Mouse (Mus musculus) bone marrow, adult 2 months (tissue): Measurements from ENCODE around the gene Cbx7.

Experiments
- CTCF ChIP-seq: fragments of 200-500 bp; IDR thresholded peaks from 2 replicates; pipeline ENCODE4 v1.5.1; 2011; ENCODE audit warnings: low read length, control low read depth; ENCODE audit not compliant: control insufficient read depth, insufficient read depth
- POLR2A ChIP-seq: fragments of 200-500 bp; IDR thresholded peaks from 2 replicates; pipeline ENCODE4 v1.6.1; 2011; ENCODE audit warnings: low read depth, mild to moderate bottlenecking, control low read depth, low read length, borderline replicate concordance; ENCODE audit not compliant: control insufficient read depth

GRCm38 (mm10) chr15:79936374-79936751, 34.6 kb downstream of the Cbx7 start:
- no peak for TF ChIP-seq POLR2A
- no peak for TF ChIP-seq CTCF
